ENCODE assay signal across 15 mouse cellular contexts in genomic region chr10:42879682-42880081, GRCm38 (mm10).
"Had no signal": no experiment of that assay in that cellular context is flagged by ENCODE, and none has a peak within 500 bp of the region (broad histone marks: within the 10 kb centered on the region; RNA-seq: fewer than 3 reads in every experiment).

No protein-coding gene starts in this region.

- H3K27ac ChIP-seq: layer of hippocampus, adult 2 months; left cerebral cortex, adult 2 months; liver, embryonic 13.5 days; midbrain, embryonic 13.5 days; neural tube, embryonic 13.5 days had no signal

- H3K4me3 ChIP-seq: layer of hippocampus, adult 2 months; left cerebral cortex, adult 2 months; liver, embryonic 13.5 days; midbrain, embryonic 13.5 days; myocyte; neural tube, embryonic 13.5 days had no signal

- H3K9me3 ChIP-seq: liver, embryonic 13.5 days; midbrain, embryonic 13.5 days; neural tube, embryonic 13.5 days had no signal

- H3K9ac ChIP-seq: liver, embryonic 13.5 days; midbrain, embryonic 13.5 days; neural tube, embryonic 13.5 days had no signal

- ATAC-seq: midbrain, embryonic 16.5 days had no signal

- H3K36me3 ChIP-seq: liver, embryonic 13.5 days; midbrain, embryonic 13.5 days; neural tube, embryonic 13.5 days had no signal

- H3K4me1 ChIP-seq: liver, embryonic 13.5 days; neural tube, embryonic 13.5 days had no signal

- H3K4me2 ChIP-seq: liver, embryonic 13.5 days; midbrain, embryonic 13.5 days; neural tube, embryonic 13.5 days had no signal

- DNase-seq: kidney, adult 9 months; kidney, postnatal 14 days; layer of hippocampus, postnatal 36 days; liver, embryonic 13.5 days; lung, adult 2 months; lung, postnatal 14 days; lung, postnatal 4 days; right cerebral cortex, postnatal 4 days; thymus, postnatal 36 days had no signal

- H3K27me3 ChIP-seq: liver, embryonic 13.5 days; midbrain, embryonic 13.5 days; neural tube, embryonic 13.5 days had no signal
